Mouse (Mus musculus) hindbrain, embryonic 16.5 days (tissue): ENCODE measurements at regions not wholly inside any gene's neighbourhood (a gene's known extent, or its start where the extent isn't known, plus 50 kb on each side); places are given as distances from the start of the nearest gene placed in this dataset.
"Not testable (repeated sequence)": the region's sequence is repeated elsewhere in the genome, so short reads cannot be mapped to it uniquely, and the experiment has no call there.

ENCODE experiments used
- ATAC-seq: fragments of 200-750 bp; cut with Nextera tagmentation; 2 replicates; pipeline ENCODE4 v1.8.0; 2017; ENCODE audit warnings: moderate TSS enrichment, moderate library complexity
- H3K27ac ChIP-seq: fragments of 300-500 bp; sonication (generic); 2 replicates; pipeline ENCODE4 v1.5.1; 2014; ENCODE audit warnings: low read depth, mild to moderate bottlenecking, control low read depth, low read length, moderate library complexity
- H3K27me3 ChIP-seq: fragments of 300-500 bp; sonication (generic); replicated peaks from 2 replicates; pipeline ENCODE4 v1.6.1; 2014; ENCODE audit warnings: low read length; ENCODE audit not compliant: control insufficient read depth, insufficient read depth
- H3K36me3 ChIP-seq: fragments of 300-500 bp; sonication (generic); 2 replicates; pipeline ENCODE4 v1.6.1; 2014; ENCODE audit warnings: mild to moderate bottlenecking, low read length, moderate library complexity, mixed read lengths; ENCODE audit not compliant: control insufficient read depth, insufficient read depth
- H3K4me1 ChIP-seq: fragments of 300-500 bp; sonication (generic); 2 replicates; pipeline ENCODE4 v1.6.1; 2014; ENCODE audit warnings: low read depth, low read length; ENCODE audit not compliant: control insufficient read depth, insufficient read depth
- H3K4me2 ChIP-seq: fragments of 300-500 bp; sonication (generic); 2 replicates; pipeline ENCODE4 v1.6.1; 2014; ENCODE audit warnings: mild to moderate bottlenecking, low read length, control low read depth, moderate library complexity
- H3K4me3 ChIP-seq: fragments of 300-500 bp; sonication (generic); 2 replicates; pipeline ENCODE4 v1.5.1; 2014; ENCODE audit warnings: mild to moderate bottlenecking, low read length, control low read depth, moderate library complexity
- H3K9ac ChIP-seq: fragments of 300-500 bp; sonication (generic); 2 replicates; pipeline ENCODE4 v1.6.1; 2014; ENCODE audit warnings: low read depth, mild to moderate bottlenecking, control low read depth, low read length, moderate library complexity
- H3K9me3 ChIP-seq: fragments of 300-500 bp; sonication (generic); 2 replicates; pipeline ENCODE4 v1.6.1; 2014; ENCODE audit warnings: mild to moderate bottlenecking, low read length, moderate library complexity; ENCODE audit not compliant: control insufficient read depth
- WGBS: fragments of 180-500 bp; shearing (Covaris S2); extraction: QIAGEN DNeasy Blood & Tissue Kit; methylation state at CpG from one replicate; pipeline ENCODE4 v1.1.7; 2014; 5-methylcytosine and 5-hydroxymethylcytosine counted together

- H3K27me3 ChIP-seq, H3K4me3 ChIP-seq, H3K4me1 ChIP-seq, ATAC-seq, H3K9me3 ChIP-seq, H3K27ac ChIP-seq, H3K36me3 ChIP-seq, H3K9ac ChIP-seq, H3K4me2 ChIP-seq: not testable (repeated sequence)
- WGBS, result 85% methylated on average over 3 of the region's 4 CpGs
Measured at GRCm38 (mm10) chr8:71807788-71808187, 74.0 kb upstream of the Zfp709 start.

GRCm38 (mm10) chr8:71804586-71804985, 77.2 kb upstream of the Zfp709 start:
- not testable (repeated sequence) for H3K9ac ChIP-seq, H3K36me3 ChIP-seq, H3K4me3 ChIP-seq, H3K27ac ChIP-seq, H3K9me3 ChIP-seq, H3K4me1 ChIP-seq, H3K27me3 ChIP-seq, H3K4me2 ChIP-seq, ATAC-seq
- WGBS, result 76% methylated on average over 1 of the region's 1 CpGs

GRCm38 (mm10) chr8:71802226-71802625, 76.7 kb upstream of the Fcho1 start:
- WGBS, result 81% methylated on average over 2 of the region's 2 CpGs
- H3K4me1 ChIP-seq, H3K36me3 ChIP-seq, H3K4me2 ChIP-seq, H3K9me3 ChIP-seq, H3K4me3 ChIP-seq, H3K9ac ChIP-seq, H3K27ac ChIP-seq, H3K27me3 ChIP-seq: not testable (repeated sequence)
- ATAC-seq, result 0 out of 2 replicates have a peak, but pooled peaks have one; percentile 45

GRCm38 (mm10) chr8:71789031-71789460, 63.5 kb upstream of the Fcho1 start:
- not testable (repeated sequence) for H3K27me3 ChIP-seq, H3K9ac ChIP-seq, H3K4me1 ChIP-seq, H3K9me3 ChIP-seq, H3K4me2 ChIP-seq, H3K36me3 ChIP-seq, H3K27ac ChIP-seq, H3K4me3 ChIP-seq
- ATAC-seq, result peak; percentile 65
- 0% methylated on average over 2 of the region's 9 CpGs for WGBS

GRCm38 (mm10) chr8:71780624-71781023, 55.1 kb upstream of the Fcho1 start:
- not testable (repeated sequence) for H3K27ac ChIP-seq, H3K36me3 ChIP-seq, H3K4me2 ChIP-seq, H3K9me3 ChIP-seq, H3K27me3 ChIP-seq, H3K4me3 ChIP-seq, H3K9ac ChIP-seq, ATAC-seq, H3K4me1 ChIP-seq
- WGBS, result 92% methylated on average over 8 of the region's 10 CpGs

GRCm38 (mm10) chr8:71779824-71780223, 54.3 kb upstream of the Fcho1 start:
- not testable (repeated sequence) for H3K27ac ChIP-seq, H3K4me1 ChIP-seq, ATAC-seq, H3K9ac ChIP-seq, H3K27me3 ChIP-seq, H3K36me3 ChIP-seq, H3K9me3 ChIP-seq, H3K4me3 ChIP-seq, H3K4me2 ChIP-seq
- WGBS, result 56% methylated on average over 1 of the region's 4 CpGs

GRCm38 (mm10) chr8:71779380-71779779, 53.9 kb upstream of the Fcho1 start:
- WGBS, result 93% methylated on average over 5 of the region's 5 CpGs

GRCm38 (mm10) chr8:71778916-71779315, 53.4 kb upstream of the Fcho1 start:
- H3K4me2 ChIP-seq, result no peak overlapping the region
- no peaks in the 10 kb centered on the region for H3K9me3 ChIP-seq
- no peak overlapping the region for H3K27ac ChIP-seq
- H3K4me1 ChIP-seq, result no peaks in the 10 kb centered on the region
- H3K4me3 ChIP-seq, result no peak overlapping the region
- no peaks in the 10 kb centered on the region for H3K36me3 ChIP-seq
- H3K9ac ChIP-seq, result no peak overlapping the region
- 85% methylated on average over 9 of the region's 10 CpGs for whole genome bisulfite sequencing
- ATAC-seq, result no peak
- H3K27me3 ChIP-seq, result no peaks in the 10 kb centered on the region

More at GRCm38 (mm10) chr8:71779380-71779779, 53.9 kb upstream of the Fcho1 start:
- H3K4me3 ChIP-seq, ATAC-seq, H3K27me3 ChIP-seq, H3K4me2 ChIP-seq, H3K4me1 ChIP-seq, H3K9ac ChIP-seq, H3K27ac ChIP-seq, H3K36me3 ChIP-seq, H3K9me3 ChIP-seq: not testable (repeated sequence)
